Mouse (Mus musculus) E14TG2a.4 (cell line): ENCODE data around the gene Vgll3.

Experiments used
- CTCF ChIP-seq: conservative IDR thresholded peaks from 2 replicates; pipeline ENCODE4 v1.5.1; 2014; ENCODE audit warnings: low read length
- NANOG ChIP-seq: IDR thresholded peaks from 2 replicates; pipeline ENCODE4 v1.6.1; 2014; ENCODE audit warnings: borderline replicate concordance, low read length, mixed read lengths
- POU5F1 ChIP-seq: IDR thresholded peaks from 2 replicates; pipeline ENCODE4 v1.6.1; 2014; ENCODE audit warnings: low read length, borderline replicate concordance

- TF ChIP-seq CTCF (no peak), NANOG (no peak), POU5F1 (no peak)
Measured at GRCm38 (mm10) chr16:65820803-65821202, 5.7 kb downstream of the Vgll3 start.
